Mouse (Mus musculus): ENCODE results near the gene Ssx9. TPM values are rescaled to one million over a fixed set of nuclear protein-coding genes. Genes with fewer than 3 reads are reported as not detected.
"Not testable (repeated sequence)": the region's sequence is repeated elsewhere in the genome, so short reads cannot be mapped to it uniquely, and the experiment has no call there.

The Ssx9 gene
- polyA plus RNA-seq (2012; ENCODE audit: insufficient read depth, low replicate concordance) = not detected in 2 replicates

DNA sequence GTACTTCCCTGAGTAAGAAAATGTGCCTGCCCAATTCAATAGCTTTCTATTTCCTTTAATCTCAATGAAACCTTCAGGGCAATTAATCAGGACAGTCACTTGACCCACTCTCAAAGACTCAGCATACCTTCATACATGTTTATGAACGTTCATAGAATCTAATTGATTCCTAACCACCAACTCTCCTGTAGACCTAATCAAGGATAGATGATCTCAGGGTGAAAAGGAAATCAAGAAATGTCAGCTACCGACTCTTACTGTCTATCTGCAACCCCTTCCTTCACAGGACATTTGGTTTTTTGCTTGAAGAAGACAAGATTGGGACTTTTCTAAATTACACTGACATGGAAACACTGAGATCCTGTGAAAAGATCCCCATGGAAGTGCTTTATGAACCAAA, at the start of gene Ssx9:
Ssx9 (plus strand) TSS at position 301 of the 400 bp plus-strand sequence.
- H3K36me3 ChIP-seq (replicated peaks; ENCODE audit: low read length); H3K27me3 ChIP-seq (replicated peaks); H3K9me3 ChIP-seq; H3K4me3 ChIP-seq (replicated peaks); H3K4me1 ChIP-seq: not testable (repeated sequence)

DNA sequence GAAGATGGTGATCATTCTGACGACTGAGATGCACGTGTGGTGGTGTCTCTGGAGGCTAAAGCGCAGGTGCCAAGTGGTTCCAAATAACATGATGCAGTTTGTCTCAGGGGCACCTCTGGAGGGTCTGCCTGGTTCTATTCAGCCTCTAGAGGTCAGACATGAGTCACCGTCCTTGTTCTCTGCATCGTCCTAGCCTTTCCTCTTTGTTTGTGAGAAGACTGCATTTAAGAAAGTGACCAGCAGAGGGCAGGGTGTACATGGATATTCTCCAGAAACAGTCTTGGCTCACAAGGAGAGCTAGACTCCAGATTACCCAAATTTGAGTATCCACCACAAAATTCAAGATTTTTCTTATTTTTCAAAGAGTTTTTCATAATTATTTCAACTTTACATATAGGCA, 15.3 kb upstream of the Ssx9 start:
- no peak for TF ChIP-seq GATA1 (IDR thresholded peaks at IDR 0.05; ENCODE audit: borderline replicate concordance, low read length)
- no peaks in the 10 kb centered on the region for H3K4me1 ChIP-seq
- H3K36me3 ChIP-seq (replicated peaks; ENCODE audit: low read length) = no peaks in the 10 kb centered on the region
- peaks cover 18% of the 10 kb centered on the region for H3K9me3 ChIP-seq
- H3K27me3 ChIP-seq (replicated peaks) = no peaks in the 10 kb centered on the region
- no peak overlapping the region for H3K4me3 ChIP-seq (replicated peaks)

DNA sequence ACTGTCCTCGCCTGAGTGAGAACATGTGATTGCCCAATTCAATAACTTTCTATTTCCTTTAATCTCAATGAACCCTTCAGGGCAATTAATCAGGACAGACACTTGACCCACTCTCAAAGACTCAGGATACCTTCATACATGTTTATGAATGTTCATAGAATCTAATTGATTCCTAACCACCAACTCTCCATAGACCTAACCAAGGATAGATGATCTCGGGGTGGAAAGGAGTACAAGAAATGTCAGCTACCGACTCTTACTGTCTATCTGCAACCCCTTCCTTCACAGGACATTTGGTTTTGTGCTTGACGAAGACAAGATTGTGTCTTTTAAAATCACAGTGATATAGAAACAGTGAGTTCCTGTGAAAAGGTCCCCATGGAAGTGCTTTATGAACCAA, 55.2 kb downstream of the Ssx9 start, which contains the start of gene Ssxb5:
Ssxb5 (plus strand) TSS at position 301 of the 400 bp plus-strand sequence.
- H3K4me3 ChIP-seq (replicated peaks); H3K36me3 ChIP-seq (replicated peaks; ENCODE audit: low read length); H3K4me1 ChIP-seq; H3K9me3 ChIP-seq; H3K27me3 ChIP-seq (replicated peaks): not testable (repeated sequence)

Other genes starting within 250 kb of the Ssx9 start
- not detected in 2 replicates for gene Gm14459, start 223.5 kb upstream of the Ssx9 start, polyA plus RNA-seq (2012; ENCODE audit: insufficient read depth, low replicate concordance)
- not detected in 2 replicates for gene Ssxb6, start 200.2 kb upstream of the Ssx9 start, polyA plus RNA-seq (2012; ENCODE audit: insufficient read depth, low replicate concordance)
- gene Ssxb3, start 156.6 kb upstream of the Ssx9 start, polyA plus RNA-seq (2012; ENCODE audit: insufficient read depth, low replicate concordance) = not detected in 2 replicates
- not detected in 2 replicates for gene Ssxb8, start 57.6 kb upstream of the Ssx9 start, polyA plus RNA-seq (2012; ENCODE audit: insufficient read depth, low replicate concordance)
- gene Ssxb5, start 55.3 kb downstream of the Ssx9 start, polyA plus RNA-seq (2012; ENCODE audit: insufficient read depth, low replicate concordance) = not detected in 2 replicates
- gene Gm6592, start 95.6 kb downstream of the Ssx9 start, polyA plus RNA-seq (2012; ENCODE audit: insufficient read depth, low replicate concordance) = not detected in 2 replicates
- gene Gm5751, start 125.8 kb downstream of the Ssx9 start, polyA plus RNA-seq (2012; ENCODE audit: insufficient read depth, low replicate concordance) = not detected in 2 replicates
- not detected in 2 replicates for gene B630019K06Rik, start 143.9 kb downstream of the Ssx9 start, polyA plus RNA-seq (2012; ENCODE audit: insufficient read depth, low replicate concordance)
- gene Fthl17b, start 214.5 kb downstream of the Ssx9 start, polyA plus RNA-seq (2012; ENCODE audit: insufficient read depth, low replicate concordance) = not detected in 2 replicates
- not detected in 2 replicates for gene Fthl17c, start 228.1 kb downstream of the Ssx9 start, polyA plus RNA-seq (2012; ENCODE audit: insufficient read depth, low replicate concordance)
- not detected in 2 replicates for gene Fthl17d, start 238.3 kb downstream of the Ssx9 start, polyA plus RNA-seq (2012; ENCODE audit: insufficient read depth, low replicate concordance)

Data from megakaryocyte, embryonic 14.5 days (primary cell).